Mouse (Mus musculus): Measurements from ENCODE around the gene Sdhc.
"Not testable (repeated sequence)": the region's sequence is repeated elsewhere in the genome, so short reads cannot be mapped to it uniquely, and the experiment has no call there.

The Sdhc gene

DNA sequence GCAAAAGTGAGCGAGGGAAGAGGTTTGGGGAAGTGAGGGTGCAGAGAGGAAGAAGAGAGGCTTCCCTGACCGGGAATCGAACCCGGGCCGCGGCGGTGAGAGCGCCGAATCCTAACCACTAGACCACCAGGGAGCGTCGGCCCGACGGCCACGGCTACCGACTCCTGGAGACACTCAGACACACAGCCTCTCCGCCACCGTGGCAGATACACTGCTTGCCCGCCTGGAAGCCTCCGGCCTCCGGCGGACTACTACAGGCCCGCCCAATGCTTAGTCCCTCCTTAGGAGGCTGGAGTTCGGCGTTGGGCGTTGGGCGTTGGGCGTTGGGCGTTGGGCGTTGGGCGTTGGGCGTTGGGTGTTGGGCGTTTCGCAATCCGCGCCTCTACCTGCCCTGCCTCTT is 71.1 kb downstream of the Sdhc start:
- not testable (repeated sequence) for DNase-seq (ENCODE audit: low spot score)

GRCm38 (mm10) chr1:171078419-171078818 is 72.0 kb downstream of the Sdhc start:
- DNase-seq (ENCODE audit: low spot score), result not testable (repeated sequence)

DNA sequence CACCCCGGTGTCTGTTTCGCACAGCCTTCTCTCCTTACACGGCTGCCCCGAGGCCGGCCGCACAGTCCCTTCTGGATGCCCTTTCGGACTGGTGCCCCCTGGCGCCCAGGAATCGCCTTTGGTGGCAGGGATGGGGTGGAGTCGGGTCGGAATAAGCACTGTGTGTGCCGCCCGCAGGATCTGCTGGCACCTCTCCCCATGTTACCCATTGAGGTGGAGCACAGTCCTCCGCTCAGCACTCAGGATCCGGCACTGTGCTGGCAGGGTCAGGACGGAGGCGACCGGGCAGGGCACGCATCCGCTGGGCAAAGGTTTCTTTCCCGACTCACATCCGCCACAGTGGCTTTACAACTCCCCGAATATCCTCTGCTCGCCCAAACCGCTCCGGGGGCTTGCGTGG is 72.4 kb downstream of the Sdhc start:
- DNase-seq (ENCODE audit: low spot score), result peak; percentile 55

DNA sequence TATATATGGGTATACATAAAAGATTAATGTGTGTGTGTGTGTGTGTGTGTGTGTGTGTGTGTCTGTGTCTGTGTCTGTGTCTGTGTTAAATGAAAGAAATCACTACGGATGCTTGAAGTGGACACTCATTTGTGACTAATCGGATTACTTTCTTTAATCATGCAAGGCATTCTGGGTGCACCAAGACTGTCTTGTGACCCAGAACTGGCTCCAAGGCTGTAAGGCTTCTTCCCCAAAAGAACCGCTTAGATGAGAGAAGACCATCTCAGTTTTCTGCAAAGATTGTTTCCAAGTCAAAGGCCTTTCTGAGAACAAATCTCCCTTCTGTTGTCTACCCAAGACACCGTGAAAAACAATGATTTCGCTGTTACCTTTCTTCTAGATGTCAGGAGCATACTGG is 73.2 kb downstream of the Sdhc start:
- not testable (repeated sequence) for DNase-seq (ENCODE audit: low spot score)

Measured in testis, postnatal 10 days (tissue).